Comparison of ENCODE assay signal across 26 mouse cellular contexts in the genomic region with DNA sequence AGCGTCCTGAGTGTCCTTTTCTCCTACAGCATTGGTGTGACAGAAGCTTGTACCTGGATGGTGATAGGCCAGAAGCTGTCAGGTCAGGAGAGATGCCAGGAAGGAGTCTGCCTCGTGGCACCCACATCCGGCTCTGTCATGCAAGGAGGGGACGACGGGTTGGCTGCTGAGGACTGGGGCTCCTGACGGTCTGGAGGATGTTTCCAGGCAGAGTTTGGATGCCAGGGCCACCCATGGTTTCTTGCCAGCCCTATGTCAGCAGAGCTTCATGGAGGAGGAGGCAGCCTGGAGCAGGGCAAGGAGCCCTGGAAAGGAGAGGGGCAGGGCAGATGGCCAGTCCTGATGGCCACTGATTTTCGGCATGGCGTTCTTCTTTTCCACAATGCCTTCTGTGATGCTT. TPM values are rescaled to one million over a fixed set of nuclear protein-coding genes. Genes with fewer than 3 reads are reported as not detected.
A peak's percentile ranks its signal among the peaks of the same experiment; 100 is the strongest.
DNase-seq lines count a peak whose midpoint lies in the region; TF ChIP-seq lines count a peak whose summit lies in the region.
"Had no signal": no experiment of that assay in that cellular context is flagged by ENCODE, and none has a peak within 500 bp of the region (broad histone marks: within the 10 kb centered on the region; RNA-seq: fewer than 3 reads in every experiment).

No protein-coding gene starts in this region.

- no peak overlapping the region for H3K4me3 ChIP-seq in lung, adult 2 months (replicated peaks; ENCODE audit: extremely low read depth, low read depth, low read length)
- H3K4me3 ChIP-seq: embryonic facial prominence, embryonic 13.5 days; erythroblast, embryonic 14.5 days; forebrain, embryonic 13.5 days; heart, embryonic 12.5 days; hindbrain, embryonic 12.5 days; kidney, embryonic 15.5 days; limb, embryonic 15.5 days; liver, embryonic 15.5 days; neural tube, embryonic 15.5 days had no signal

- no peak for TF ChIP-seq CTCF in lung, adult 2 months (IDR thresholded peaks at IDR 0.05; ENCODE audit: insufficient read depth, low read length)

- H3K4me1 ChIP-seq in lung, adult 2 months (ENCODE audit: control insufficient read depth, insufficient read depth, low read length) = peaks cover 7% of the 10 kb centered on the region
- H3K4me1 ChIP-seq: liver, embryonic 15.5 days had no signal

- intact Hi-C loops in gastrocnemius, postnatal 14 days (cut with DNase I; ENCODE audit: low total_unique reads) = no loop called here

- 78% methylated on average over 8 of the region's 8 CpGs for WGBS in lung, adult 2 months

- no peak for TF ChIP-seq POLR2A in lung, adult 2 months (IDR thresholded peaks at IDR 0.05; ENCODE audit: borderline replicate concordance, extremely low read depth, low read depth, low read length)

- DNase-seq in gastrocnemius, postnatal 14 days = peak; percentile 32
- no peak for DNase-seq in gastrocnemius, adult 18-20 months (ENCODE audit: low spot score)
- peak; percentile 76 for DNase-seq in brain, adult 2 months (ENCODE audit: low read depth, low spot score)
- DNase-seq in cerebellum, adult 11-12 months = peak; percentile 73
- DNase-seq in cerebellum, postnatal 10 days = peak; percentile 81 to 87
- DNase-seq in lung, adult 2 months = no peak
- no peak for DNase-seq in retina, embryonic 14.5 days (ENCODE audit: low spot score)
- no peak for DNase-seq in left cerebral cortex, adult 8-10 months (ENCODE audit: low spot score in 2 of 2)
- DNase-seq: B cell, adult 2 months; embryo, embryonic 11 days; heart, postnatal 10 days; kidney, adult 11 months; kidney, postnatal 36 days; layer of hippocampus, postnatal 36 days had no signal

RNA-seq across cellular contexts. Expression of gene Eml1, which starts 28.4 kb away (rescaled TPM):
- total RNA-seq in gastrocnemius, postnatal 14 days (2021) = 100 to 1,000 TPM; 114 to 127 TPM
- total RNA-seq in gastrocnemius, adult 18-20 months (2021) = 10 to 100 TPM; 99.0 to 99.1 TPM
- 51.5 and 70.6 TPM in 2 replicates for polyA plus RNA-seq in lung, adult 2 months (2012; rRNA removed)
- total RNA-seq in left cerebral cortex, adult 8-10 months (2022) = 10 to 100 TPM; 60.1 to 66.2 (median 60.8) TPM
- total RNA-seq: CH12.LX had no signal
- polyA plus RNA-seq: G1E, macrophage had no signal

Comparison
In these comparisons a context has a peak if more than half of its experiments do, and no peak if none do; other contexts are left out.
1. DNase-seq: peak in gastrocnemius, postnatal 14 days (single experiment), brain, adult 2 months (single experiment), cerebellum, adult 11-12 months (single experiment) and cerebellum, postnatal 10 days (2 of 2); none in gastrocnemius, adult 18-20 months (single experiment), lung, adult 2 months (single experiment), retina, embryonic 14.5 days (single experiment) and left cerebral cortex, adult 8-10 months (0 of 2).